Mouse (Mus musculus): ENCODE data around the gene Gm12800. TPM values are rescaled to one million over a fixed set of nuclear protein-coding genes. Genes with fewer than 3 reads are reported as not detected.
"Not testable (repeated sequence)": the region's sequence is repeated elsewhere in the genome, so short reads cannot be mapped to it uniquely, and the experiment has no call there.

Gene Gm12800
- not detected in 2 replicates for polyA plus RNA-seq (2016; fragmentation: Nextera tagmentation; extraction: Ambion mirVana)

DNA sequence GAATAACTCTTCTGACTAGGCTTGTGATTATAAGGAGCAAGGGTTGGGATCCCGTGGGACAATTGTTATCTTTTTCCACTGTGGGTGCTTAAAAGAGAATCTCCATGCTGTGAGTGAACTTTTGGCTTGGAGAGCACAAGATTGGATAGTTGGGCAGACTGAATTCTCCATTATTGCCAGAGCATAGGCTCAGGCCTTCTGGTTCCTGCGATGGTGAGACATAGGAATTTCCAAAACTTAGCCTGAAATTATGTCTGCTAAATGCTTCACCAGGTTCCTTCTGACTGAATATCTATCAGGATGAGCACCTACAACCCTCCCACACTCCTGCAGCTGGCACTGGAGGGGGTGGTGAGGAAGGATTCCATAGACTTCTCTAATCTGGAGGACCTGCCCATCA, at the start of gene Gm12800:
TSS of gene Gm12800 (plus strand) at position 301 of the 400 bp plus-strand sequence.
- not testable (repeated sequence) for H3K4me3 ChIP-seq (replicated peaks); H3K27me3 ChIP-seq; H3K4me2 ChIP-seq; H3K9me3 ChIP-seq; H3K36me3 ChIP-seq; H3K4me1 ChIP-seq (replicated peaks); ATAC-seq (ENCODE audit: insufficient number of reproducible peaks, insufficient read depth, low FRiP score, low TSS enrichment, low read depth); H3K27ac ChIP-seq; H3K9ac ChIP-seq (replicated peaks)
- WGBS = 82% methylated on average over 2 of the region's 2 CpGs

DNA sequence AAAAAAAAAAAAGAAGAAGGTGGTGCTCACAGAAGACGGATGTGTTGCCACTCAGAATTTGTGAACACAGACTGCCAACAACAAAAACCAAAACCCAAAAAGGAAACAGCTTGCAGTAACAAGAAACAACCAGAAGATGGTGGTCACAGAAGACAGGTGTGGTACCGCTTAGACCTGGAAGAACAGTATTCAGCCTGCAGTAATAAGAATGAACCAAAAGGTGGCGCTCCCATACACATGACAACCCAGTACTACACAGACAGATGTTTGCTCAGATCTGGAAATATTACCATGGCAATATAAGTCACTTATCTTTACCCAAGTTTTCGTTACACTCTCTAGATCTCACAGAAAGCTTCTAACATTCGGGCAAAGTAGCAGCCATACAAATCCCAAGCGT, 48.0 kb upstream of the Gm12800 start:
- H3K4me2 ChIP-seq = no peak overlapping the region
- H3K9ac ChIP-seq (replicated peaks) = no peak overlapping the region
- WGBS = 39% methylated on average over 6 of the region's 6 CpGs
- H3K27me3 ChIP-seq = no peaks in the 10 kb centered on the region
- no peak overlapping the region for H3K4me3 ChIP-seq (replicated peaks)
- no peak for ATAC-seq (ENCODE audit: insufficient number of reproducible peaks, insufficient read depth, low FRiP score, low TSS enrichment, low read depth)
- no peaks in the 10 kb centered on the region for H3K4me1 ChIP-seq (replicated peaks)
- no peaks in the 10 kb centered on the region for H3K36me3 ChIP-seq
- H3K9me3 ChIP-seq = no peaks in the 10 kb centered on the region
- no peak overlapping the region for H3K27ac ChIP-seq

DNA sequence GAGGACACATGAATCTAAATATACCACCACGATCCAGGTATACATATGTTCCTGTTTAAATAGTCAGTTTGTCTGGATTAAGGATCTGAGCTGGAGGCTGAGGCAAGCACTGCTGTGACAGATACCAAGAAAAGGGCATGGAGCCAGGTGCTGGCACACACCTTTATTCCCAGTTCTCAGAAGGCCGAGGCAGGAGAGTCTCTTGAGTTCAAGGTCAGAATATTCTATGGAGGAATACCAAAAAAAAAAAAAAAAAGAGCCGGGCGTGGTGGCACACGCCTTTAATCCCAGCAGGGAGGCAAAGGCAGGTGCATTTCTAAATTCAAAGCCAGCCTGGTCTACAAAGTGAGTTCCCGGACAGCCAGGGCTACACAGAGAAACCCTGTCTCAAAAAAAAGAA, 46.6 kb upstream of the Gm12800 start:
- no peak overlapping the region for H3K9ac ChIP-seq (replicated peaks)
- no peaks in the 10 kb centered on the region for H3K36me3 ChIP-seq
- H3K4me2 ChIP-seq = no peak overlapping the region
- ATAC-seq (ENCODE audit: insufficient number of reproducible peaks, insufficient read depth, low FRiP score, low TSS enrichment, low read depth) = no peak
- WGBS = 86% methylated on average over 6 of the region's 6 CpGs
- no peaks in the 10 kb centered on the region for H3K9me3 ChIP-seq
- H3K27me3 ChIP-seq = no peaks in the 10 kb centered on the region
- no peaks in the 10 kb centered on the region for H3K4me1 ChIP-seq (replicated peaks)
- no peak overlapping the region for H3K27ac ChIP-seq
- H3K4me3 ChIP-seq (replicated peaks) = no peak overlapping the region

DNA sequence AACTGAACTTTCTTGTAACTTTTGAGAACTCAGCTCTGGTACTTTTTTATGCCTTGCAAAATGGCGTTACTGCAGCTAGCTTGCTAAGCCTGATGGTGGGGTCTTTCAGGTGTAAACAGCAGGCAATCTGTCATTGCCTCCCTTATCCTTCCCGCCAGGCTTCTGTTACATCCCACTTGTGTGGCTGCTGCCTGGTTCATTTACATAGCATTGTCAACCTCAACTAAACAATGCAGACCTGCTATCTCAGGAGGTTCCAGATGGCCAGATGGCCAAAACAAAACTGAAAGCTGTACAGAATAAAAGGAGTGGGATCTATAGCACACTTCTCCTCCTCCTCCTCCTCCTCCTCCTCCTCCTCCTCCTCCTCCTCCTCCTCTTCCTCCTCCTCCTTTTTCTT, 36.9 kb upstream of the Gm12800 start:
- H3K4me2 ChIP-seq; H3K36me3 ChIP-seq; H3K27ac ChIP-seq; H3K27me3 ChIP-seq; H3K9me3 ChIP-seq; H3K4me3 ChIP-seq (replicated peaks); H3K4me1 ChIP-seq (replicated peaks); ATAC-seq (ENCODE audit: insufficient number of reproducible peaks, insufficient read depth, low FRiP score, low TSS enrichment, low read depth); H3K9ac ChIP-seq (replicated peaks): not testable (repeated sequence)
- 73% methylated on average over 2 of the region's 2 CpGs for WGBS

DNA sequence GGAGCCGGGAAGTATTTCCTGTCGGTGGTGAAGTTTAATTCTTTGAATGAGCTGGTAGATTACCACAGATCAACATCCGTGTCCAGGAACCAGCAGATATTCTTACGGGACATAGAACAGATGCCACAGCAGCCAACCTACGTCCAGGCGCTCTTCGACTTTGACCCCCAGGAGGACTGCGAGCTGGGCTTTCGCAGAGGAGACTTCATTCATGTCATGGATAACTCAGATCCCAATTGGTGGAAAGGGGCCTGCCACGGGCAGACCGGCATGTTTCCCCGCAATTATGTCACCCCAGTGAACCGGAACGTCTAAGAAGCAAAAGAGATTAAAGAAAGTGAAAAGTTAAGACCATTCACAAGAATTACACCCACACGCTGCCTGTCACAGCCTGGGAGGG, 33.2 kb upstream of the Gm12800 start:
- not testable (repeated sequence) for H3K9ac ChIP-seq (replicated peaks); H3K4me3 ChIP-seq (replicated peaks); ATAC-seq (ENCODE audit: insufficient number of reproducible peaks, insufficient read depth, low FRiP score, low TSS enrichment, low read depth); H3K27me3 ChIP-seq; H3K9me3 ChIP-seq; H3K4me2 ChIP-seq; H3K36me3 ChIP-seq; H3K4me1 ChIP-seq (replicated peaks); H3K27ac ChIP-seq
- WGBS = 83% methylated on average over 15 of the region's 15 CpGs

DNA sequence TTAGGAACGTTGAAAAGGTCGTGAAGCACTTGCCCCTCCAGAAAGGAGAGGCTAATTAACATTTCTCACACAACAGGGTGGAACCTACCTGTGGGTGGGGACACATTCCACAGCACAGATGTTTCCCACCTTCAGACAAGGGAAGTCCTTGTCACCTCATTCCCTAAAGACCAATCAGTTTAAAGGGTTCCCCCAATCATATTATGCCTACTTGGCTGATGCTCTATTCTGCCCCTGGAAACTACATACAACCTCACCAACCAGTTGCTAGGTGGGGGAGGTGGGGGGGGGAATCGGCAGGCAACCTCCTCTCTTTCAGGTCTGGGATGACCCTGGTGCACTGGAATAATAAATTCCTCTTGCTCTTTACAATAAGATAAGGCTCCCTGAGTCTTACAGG, 25.3 kb upstream of the Gm12800 start:
- no peaks in the 10 kb centered on the region; the same call in 1 of the 2 replicates for H3K9me3 ChIP-seq
- H3K36me3 ChIP-seq = no peaks in the 10 kb centered on the region

DNA sequence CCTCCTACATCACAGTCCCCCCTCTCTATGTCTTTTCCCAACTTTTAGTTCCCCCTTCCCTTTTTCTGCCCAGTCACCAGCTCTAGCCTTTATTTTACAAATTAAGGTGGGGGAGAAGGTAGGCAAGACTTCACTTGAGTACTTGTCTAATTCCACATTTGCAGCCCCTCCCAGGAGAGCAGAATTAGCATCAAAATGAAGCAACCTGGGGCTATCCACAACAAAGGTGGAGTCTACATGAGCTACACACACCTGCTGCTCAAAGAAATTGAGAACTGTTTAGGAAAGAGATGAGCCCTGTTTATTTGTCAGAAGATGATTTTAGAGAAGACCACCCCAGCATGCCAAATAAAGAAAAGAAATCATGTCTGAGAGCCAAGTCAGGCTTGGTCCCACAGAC, 19.5 kb upstream of the Gm12800 start:
- no peaks in the 10 kb centered on the region for H3K4me1 ChIP-seq (replicated peaks)
- no peaks in the 10 kb centered on the region for H3K36me3 ChIP-seq
- H3K4me3 ChIP-seq (replicated peaks) = no peak overlapping the region
- no peak overlapping the region for H3K9ac ChIP-seq (replicated peaks)
- H3K27ac ChIP-seq = no peak overlapping the region
- no peak overlapping the region for H3K4me2 ChIP-seq
- no peak for ATAC-seq (ENCODE audit: insufficient number of reproducible peaks, insufficient read depth, low FRiP score, low TSS enrichment, low read depth)
- no peaks in the 10 kb centered on the region for H3K27me3 ChIP-seq
- H3K9me3 ChIP-seq = no peaks in the 10 kb centered on the region; the same call in 1 of the 2 replicates

More for the DNA sequence above, 25.3 kb upstream of the Gm12800 start:
- 32% methylated on average over 3 of the region's 3 CpGs for WGBS
- no peak overlapping the region for H3K27ac ChIP-seq
- no peak for ATAC-seq (ENCODE audit: insufficient number of reproducible peaks, insufficient read depth, low FRiP score, low TSS enrichment, low read depth)
- H3K4me2 ChIP-seq = no peak overlapping the region
- no peak overlapping the region for H3K4me3 ChIP-seq (replicated peaks)
- no peaks in the 10 kb centered on the region for H3K4me1 ChIP-seq (replicated peaks)
- H3K27me3 ChIP-seq = no peaks in the 10 kb centered on the region
- H3K9ac ChIP-seq (replicated peaks) = no peak overlapping the region

DNA sequence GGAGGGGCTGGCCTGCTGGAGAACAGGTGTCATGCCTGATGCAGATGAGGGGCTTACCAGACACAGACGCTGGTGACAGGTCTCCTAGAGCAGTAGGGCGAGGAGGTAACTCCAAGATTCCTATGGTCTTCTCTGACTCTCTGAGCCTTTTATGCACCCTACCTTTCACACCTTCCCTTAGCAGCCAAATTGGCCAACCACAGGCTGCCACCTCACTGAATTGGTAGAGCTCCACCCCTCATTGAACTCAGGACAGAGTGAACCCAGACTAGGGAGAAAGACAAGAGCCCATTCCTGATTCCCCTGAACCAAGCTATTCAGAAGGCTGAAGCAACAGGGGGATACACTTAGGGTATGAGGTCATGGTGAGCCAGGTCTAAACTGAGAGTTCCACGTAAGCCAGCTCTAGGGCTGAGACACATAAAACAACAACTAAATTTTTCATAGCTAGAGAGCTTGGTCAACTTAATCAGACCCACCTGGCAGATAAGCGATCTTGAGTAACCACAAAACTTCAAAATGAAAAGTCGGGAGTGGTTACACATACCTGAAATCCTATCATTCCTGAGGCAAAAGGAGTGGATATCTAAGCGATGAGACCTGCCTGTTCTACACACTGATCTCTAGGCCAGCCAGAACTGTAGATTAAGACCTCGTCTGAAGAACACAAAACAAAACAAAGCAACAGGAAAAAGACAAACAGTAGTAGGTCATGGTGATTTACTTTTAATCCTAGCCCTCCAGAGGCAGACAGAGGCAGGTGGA, 15.1 kb upstream of the Gm12800 start, which contains the start of gene C130073F10Rik:
TSS of gene C130073F10Rik (minus strand) at position 134 of the 765 bp plus-strand sequence.
- Histone ChIP-seq H3K9ac (replicated peaks) (no peak within 1 kb of the TSS), H3K4me1 (replicated peaks) (no peaks in the 10 kb centered on the region), H3K9me3 (no peaks in the 10 kb centered on the region; the same call in 1 of the 2 replicates), H3K4me2 (no peak within 1 kb of the TSS), H3K27me3 (no peaks in the 10 kb centered on the region), H3K36me3 (no peaks in the 10 kb centered on the region), H3K4me3 (replicated peaks) (no peak within 1 kb of the TSS), H3K27ac (no peak within 1 kb of the TSS)
- WGBS = 80% methylated on average over 7 of the region's 7 CpGs
- no peak for ATAC-seq (ENCODE audit: insufficient number of reproducible peaks, insufficient read depth, low FRiP score, low TSS enrichment, low read depth)

DNA sequence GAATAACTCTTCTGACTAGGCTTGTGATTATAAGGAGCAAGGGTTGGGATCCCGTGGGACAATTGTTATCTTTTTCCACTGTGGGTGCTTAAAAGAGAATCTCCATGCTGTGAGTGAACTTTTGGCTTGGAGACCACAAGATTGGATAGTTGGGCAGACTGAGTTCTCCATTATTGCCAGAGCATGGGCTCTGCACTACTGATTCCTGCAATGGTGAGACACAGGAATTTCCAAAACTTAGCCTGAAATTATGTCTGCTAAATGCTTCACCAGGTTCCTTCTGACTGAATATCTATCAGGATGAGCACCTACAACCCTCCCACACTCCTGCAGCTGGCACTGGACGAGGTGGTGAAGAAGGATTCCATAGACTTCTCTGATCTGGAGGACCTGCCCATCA, 31.2 kb downstream of the Gm12800 start, which contains the start of gene Gm12794:
TSS of gene Gm12794 (plus strand) at position 301 of the 400 bp plus-strand sequence.
- H3K4me2 ChIP-seq; H3K27ac ChIP-seq; H3K9ac ChIP-seq (replicated peaks); H3K4me1 ChIP-seq (replicated peaks); H3K36me3 ChIP-seq; ATAC-seq (ENCODE audit: insufficient number of reproducible peaks, insufficient read depth, low FRiP score, low TSS enrichment, low read depth); H3K4me3 ChIP-seq (replicated peaks); H3K27me3 ChIP-seq; H3K9me3 ChIP-seq: not testable (repeated sequence)
- 83% methylated on average over 2 of the region's 2 CpGs for WGBS

Other genes with a start within 250 kb of the Gm12800 start
- gene Lepr, start 191.7 kb upstream of the Gm12800 start, polyA plus RNA-seq (2016; fragmentation: Nextera tagmentation; extraction: Ambion mirVana) = 3.3 and 3.9 TPM in 2 replicates
- gene B020004J07Rik, start 65.1 kb upstream of the Gm12800 start, polyA plus RNA-seq (2016; fragmentation: Nextera tagmentation; extraction: Ambion mirVana) = not detected in 2 replicates
- not detected in 2 replicates for gene C130073F10Rik, start 15.3 kb upstream of the Gm12800 start, polyA plus RNA-seq (2016; fragmentation: Nextera tagmentation; extraction: Ambion mirVana)
- not detected in 2 replicates for gene Gm12794, start 31.3 kb downstream of the Gm12800 start, polyA plus RNA-seq (2016; fragmentation: Nextera tagmentation; extraction: Ambion mirVana)
- not detected in 2 replicates for gene Gm12790, start 71.9 kb downstream of the Gm12800 start, polyA plus RNA-seq (2016; fragmentation: Nextera tagmentation; extraction: Ambion mirVana)
- gene Gm12789, start 77.5 kb downstream of the Gm12800 start, polyA plus RNA-seq (2016; fragmentation: Nextera tagmentation; extraction: Ambion mirVana) = not detected in 2 replicates
- gene Pde4b, start 178.4 kb downstream of the Gm12800 start, polyA plus RNA-seq (2016; fragmentation: Nextera tagmentation; extraction: Ambion mirVana) = 8.4 and 9.1 TPM in 2 replicates